Mouse (Mus musculus) adrenal gland, postnatal 25 days (tissue): ENCODE measurements around the gene Mcrip2. TPM values are rescaled to one million over a fixed set of nuclear protein-coding genes. Genes with fewer than 3 reads are reported as not detected.

ENCODE experiments used
- DNase-seq: peaks from one replicate; pipeline ENCODE4 v3.0.0; 2021; ENCODE audit warnings: mixed read lengths
- total RNA-seq: library from RNA; stranded (reverse); gene quantifications from 2 replicates; pipeline ENCODE4 v1.2.3, GENCODE M21; 2021

Gene Mcrip2
- total RNA-seq, 1 experiment from 2014 or later = 479 TPM

- DNase-seq = no peak
Measured at GRCm38 (mm10) chr17:25865288-25865687, 3.3 kb downstream of the Mcrip2 start.

- DNase-seq = no peak
Measured at GRCm38 (mm10) chr17:25864311-25864710, 4.3 kb downstream of the Mcrip2 start.

GRCm38 (mm10) chr17:25863681-25864080 is 4.9 kb downstream of the Mcrip2 start:
- DNase-seq = no peak

- no peak for DNase-seq
Measured at GRCm38 (mm10) chr17:25861704-25862612, 6.6 kb downstream of the Mcrip2 start.

- peak; percentile 91 for DNase-seq
Measured at GRCm38 (mm10) chr17:25860832-25861703, 7.5 kb downstream of the Mcrip2 start, which contains the start of gene Wdr90. Wdr90 (minus strand) TSS chr17:25861501.

GRCm38 (mm10) chr17:25860229-25860628 is 8.3 kb downstream of the Mcrip2 start:
- DNase-seq = no peak

- peak; percentile 95 for DNase-seq
Measured at GRCm38 (mm10) chr17:25844396-25844901, 24.1 kb downstream of the Mcrip2 start, which contains the start of gene Rhot2. Rhot2 (minus strand) TSS chr17:25844851.

GRCm38 (mm10) chr17:25843636-25844395 is 24.7 kb downstream of the Mcrip2 start:
- DNase-seq = no peak

GRCm38 (mm10) chr17:25843122-25843521 is 25.4 kb downstream of the Mcrip2 start:
- DNase-seq = no peak

GRCm38 (mm10) chr17:25842509-25842908 is 26.1 kb downstream of the Mcrip2 start:
- DNase-seq = no peak

- DNase-seq = no peak
Measured at GRCm38 (mm10) chr17:25841117-25841880, 27.3 kb downstream of the Mcrip2 start, which contains the start of gene Gm20683. Gm20683 (minus strand) TSS chr17:25841763.

- no peak for DNase-seq
Measured at GRCm38 (mm10) chr17:25840519-25840918, 28.0 kb downstream of the Mcrip2 start.

- no peak for DNase-seq
Measured at GRCm38 (mm10) chr17:25839455-25840235, 28.9 kb downstream of the Mcrip2 start.

- no peak for DNase-seq
Measured at GRCm38 (mm10) chr17:25838904-25839303, 29.7 kb downstream of the Mcrip2 start.

- DNase-seq = no peak
Measured at GRCm38 (mm10) chr17:25837533-25837932, 31.0 kb downstream of the Mcrip2 start.

- DNase-seq = peak; percentile 88
Measured at GRCm38 (mm10) chr17:25837076-25837410, 31.5 kb downstream of the Mcrip2 start, which contains the start of gene Rhbdl1. Rhbdl1 (minus strand) TSS chr17:25837295.

GRCm38 (mm10) chr17:25836397-25837075 is 32.0 kb downstream of the Mcrip2 start:
- DNase-seq = no peak

GRCm38 (mm10) chr17:25835816-25836215 is 32.7 kb downstream of the Mcrip2 start:
- no peak for DNase-seq

GRCm38 (mm10) chr17:25835301-25835700 is 33.3 kb downstream of the Mcrip2 start:
- no peak for DNase-seq
